Mouse (Mus musculus) kidney, embryonic 15.5 days (tissue): ENCODE data around the gene Taco1. TPM values are rescaled to one million over a fixed set of nuclear protein-coding genes. Genes with fewer than 3 reads are reported as not detected.
"Not testable (repeated sequence)": the region's sequence is repeated elsewhere in the genome, so short reads cannot be mapped to it uniquely, and the experiment has no call there.

Experiments used
- ATAC-seq: fragments of 200-750 bp; cut with Nextera tagmentation; replicated peaks from 2 replicates; pipeline ENCODE4 v1.8.0; 2017; ENCODE audit warnings: moderate TSS enrichment; ENCODE audit not compliant: low FRiP score
- H3K27ac ChIP-seq: fragments of 300-500 bp; sonication (generic); 2 replicates; pipeline ENCODE4 v1.5.1; 2015; ENCODE audit warnings: mild to moderate bottlenecking, inconsistent platforms
- H3K27me3 ChIP-seq: fragments of 300-500 bp; sonication (generic); 2 replicates; pipeline ENCODE4 v1.6.1; 2015; ENCODE audit warnings: inconsistent platforms
- H3K36me3 ChIP-seq: fragments of 300-500 bp; sonication (generic); 2 replicates; pipeline ENCODE4 v1.6.1; 2015; ENCODE audit warnings: inconsistent platforms
- H3K4me1 ChIP-seq: fragments of 300-500 bp; sonication (generic); 2 replicates; pipeline ENCODE4 v1.6.1; 2015; ENCODE audit warnings: inconsistent platforms
- H3K4me2 ChIP-seq: fragments of 300-500 bp; sonication (generic); 2 replicates; pipeline ENCODE4 v1.6.1; 2015; ENCODE audit warnings: moderate library complexity, mild to moderate bottlenecking, inconsistent platforms
- H3K4me3 ChIP-seq: fragments of 300-500 bp; sonication (generic); replicated peaks from 2 replicates; pipeline ENCODE4 v1.5.1; 2015; ENCODE audit warnings: mild to moderate bottlenecking, inconsistent platforms
- H3K9ac ChIP-seq: fragments of 300-500 bp; sonication (generic); 2 replicates; pipeline ENCODE4 v1.6.1; 2015; ENCODE audit warnings: mild to moderate bottlenecking, inconsistent platforms
- H3K9me3 ChIP-seq: fragments of 300-500 bp; sonication (generic); replicated peaks from 2 replicates; pipeline ENCODE4 v1.6.1; 2016; ENCODE audit warnings: inconsistent platforms
- WGBS: fragments of 180-500 bp; shearing (Covaris S2); methylation state at CpG from one replicate; pipeline ENCODE4 v1.1.7; 2015; ENCODE audit warnings: mixed read lengths; 5-methylcytosine and 5-hydroxymethylcytosine counted together
- polyA plus RNA-seq: library from polyadenylated mRNA; unstranded; fragments of >200 nt; fragmentation: Nextera tagmentation; extraction: Ambion mirVana; gene quantifications from 2 replicates; pipeline ENCODE4 v1.2.1, GENCODE M21; 2015

Taco1 gene
- polyA plus RNA-seq: 11.4 and 12.1 TPM in 2 replicates

- peak; percentile 97 for ATAC-seq
- H3K9ac ChIP-seq: peak within 1 kb of the TSS; percentile 85
- H3K4me2 ChIP-seq: peak within 1 kb of the TSS; percentile 83
- H3K9me3 ChIP-seq: no peaks in the 10 kb centered on the region
- peak within 1 kb of the TSS; percentile 85 for H3K4me3 ChIP-seq
- peaks cover 10% of the 10 kb centered on the region; the same call in 1 of the 2 replicates for H3K36me3 ChIP-seq
- under 1% methylated on average over 49 of the region's 49 CpGs for WGBS
- H3K4me1 ChIP-seq: peaks cover 20% of the 10 kb centered on the region
- no peaks in the 10 kb centered on the region for H3K27me3 ChIP-seq
- peak within 1 kb of the TSS; percentile 94 for H3K27ac ChIP-seq
Observed at GRCm38 (mm10) chr11:106065923-106066571, at the start of gene Taco1. Taco1 (plus strand) TSS chr11:106066061.

- H3K9me3 ChIP-seq: no peaks in the 10 kb centered on the region
- H3K4me3 ChIP-seq: no peak overlapping the region
- H3K36me3 ChIP-seq: no peaks in the 10 kb centered on the region
- no peak overlapping the region for H3K9ac ChIP-seq
- WGBS: 83% methylated on average over 5 of the region's 5 CpGs
- peaks cover 30% of the 10 kb centered on the region for H3K27me3 ChIP-seq
- ATAC-seq: no peak
- H3K27ac ChIP-seq: no peak overlapping the region
- H3K4me1 ChIP-seq: peaks cover 14% of the 10 kb centered on the region
- H3K4me2 ChIP-seq: no peak overlapping the region
Observed at GRCm38 (mm10) chr11:106016440-106016839, 49.4 kb upstream of the Taco1 start.

- H3K4me2 ChIP-seq: peak overlapping the region; percentile 75
- H3K9me3 ChIP-seq: no peaks in the 10 kb centered on the region
- H3K9ac ChIP-seq: no peak overlapping the region
- peaks cover 10% of the 10 kb centered on the region for H3K4me1 ChIP-seq
- 0 out of 2 replicates have a peak, but pooled peaks have one; percentile 22 for ATAC-seq
- no peak overlapping the region for H3K27ac ChIP-seq
- H3K27me3 ChIP-seq: peaks cover 29% of the 10 kb centered on the region
- WGBS: under 1% methylated on average over 50 of the region's 50 CpGs
- no peaks in the 10 kb centered on the region for H3K36me3 ChIP-seq
- H3K4me3 ChIP-seq: peak overlapping the region; percentile 42
Observed at GRCm38 (mm10) chr11:106020051-106020763, 45.7 kb upstream of the Taco1 start.

- Histone ChIP-seq H3K4me2 (no peak overlapping the region), H3K27ac (no peak overlapping the region), H3K9me3 (no peaks in the 10 kb centered on the region), H3K4me3 (no peak overlapping the region), H3K4me1 (no peaks in the 10 kb centered on the region), H3K27me3 (peaks cover 13% of the 10 kb centered on the region), H3K9ac (no peak overlapping the region), H3K36me3 (no peaks in the 10 kb centered on the region)
- WGBS: 87% methylated on average over 3 of the region's 3 CpGs
- ATAC-seq: no peak
Observed at GRCm38 (mm10) chr11:106025774-106026173, 40.1 kb upstream of the Taco1 start.

GRCm38 (mm10) chr11:106026465-106027151 lies 39.3 kb upstream of the Taco1 start:
- Histone ChIP-seq H3K4me1 (no peaks in the 10 kb centered on the region), H3K9ac (no peak overlapping the region), H3K36me3 (no peaks in the 10 kb centered on the region), H3K27me3 (peaks cover 5% of the 10 kb centered on the region), H3K4me3 (no peak overlapping the region), H3K27ac (no peak overlapping the region), H3K9me3 (no peaks in the 10 kb centered on the region), H3K4me2 (no peak overlapping the region)
- ATAC-seq: 0 out of 2 replicates have a peak, but pooled peaks have one; percentile 29
- WGBS: 31% methylated on average over 11 of the region's 11 CpGs

- no peak overlapping the region for H3K27ac ChIP-seq
- no peaks in the 10 kb centered on the region for H3K9me3 ChIP-seq
- H3K9ac ChIP-seq: no peak overlapping the region
- H3K4me1 ChIP-seq: no peaks in the 10 kb centered on the region
- H3K36me3 ChIP-seq: no peaks in the 10 kb centered on the region
- no peaks in the 10 kb centered on the region for H3K27me3 ChIP-seq
- H3K4me3 ChIP-seq: no peak overlapping the region
- no peak overlapping the region for H3K4me2 ChIP-seq
- 85% methylated on average over 5 of the region's 5 CpGs for WGBS
- ATAC-seq: no peak
Observed at GRCm38 (mm10) chr11:106027607-106028006, 38.3 kb upstream of the Taco1 start.

GRCm38 (mm10) chr11:106032074-106032473 lies 33.8 kb upstream of the Taco1 start:
- ATAC-seq: not testable (repeated sequence)

GRCm38 (mm10) chr11:106033491-106033919 lies 32.4 kb upstream of the Taco1 start:
- Histone ChIP-seq H3K27ac (peak overlapping the region; percentile 82), H3K4me1 (peaks cover 26% of the 10 kb centered on the region), H3K4me3 (peak overlapping the region; percentile 18), H3K4me2 (peak overlapping the region; percentile 48), H3K36me3 (no peaks in the 10 kb centered on the region), H3K9ac (no peak overlapping the region; the same call in 1 of the 2 replicates), H3K9me3 (no peaks in the 10 kb centered on the region), H3K27me3 (no peaks in the 10 kb centered on the region)
- no peak; the same call in 1 of the 2 replicates for ATAC-seq
- WGBS: 30% methylated on average over 11 of the region's 11 CpGs

More at GRCm38 (mm10) chr11:106032074-106032473, 33.8 kb upstream of the Taco1 start:
- H3K4me2 ChIP-seq: peak overlapping the region; percentile 41
- not testable (repeated sequence) for H3K27me3 ChIP-seq, H3K9ac ChIP-seq, H3K36me3 ChIP-seq, H3K9me3 ChIP-seq
- peaks cover 14% of the 10 kb centered on the region for H3K4me1 ChIP-seq
- 0 out of 2 replicates have a peak overlapping the region, but pooled peaks have one; percentile 58 for H3K27ac ChIP-seq
- peak overlapping the region; percentile 43 for H3K4me3 ChIP-seq
- WGBS: 29% methylated on average over 15 of the region's 25 CpGs

GRCm38 (mm10) chr11:106034986-106035385 lies 30.9 kb upstream of the Taco1 start:
- WGBS: 87% methylated on average over 9 of the region's 9 CpGs
- no peak for ATAC-seq
- Histone ChIP-seq H3K4me1 (peaks cover 35% of the 10 kb centered on the region), H3K4me3 (no peak overlapping the region), H3K36me3 (0 out of 2 replicates have a peak, but pooled peaks cover 11% of the 10 kb centered on the region), H3K27ac (no peak overlapping the region), H3K9ac (no peak overlapping the region), H3K27me3 (no peaks in the 10 kb centered on the region), H3K9me3 (no peaks in the 10 kb centered on the region), H3K4me2 (no peak overlapping the region)

DNA sequence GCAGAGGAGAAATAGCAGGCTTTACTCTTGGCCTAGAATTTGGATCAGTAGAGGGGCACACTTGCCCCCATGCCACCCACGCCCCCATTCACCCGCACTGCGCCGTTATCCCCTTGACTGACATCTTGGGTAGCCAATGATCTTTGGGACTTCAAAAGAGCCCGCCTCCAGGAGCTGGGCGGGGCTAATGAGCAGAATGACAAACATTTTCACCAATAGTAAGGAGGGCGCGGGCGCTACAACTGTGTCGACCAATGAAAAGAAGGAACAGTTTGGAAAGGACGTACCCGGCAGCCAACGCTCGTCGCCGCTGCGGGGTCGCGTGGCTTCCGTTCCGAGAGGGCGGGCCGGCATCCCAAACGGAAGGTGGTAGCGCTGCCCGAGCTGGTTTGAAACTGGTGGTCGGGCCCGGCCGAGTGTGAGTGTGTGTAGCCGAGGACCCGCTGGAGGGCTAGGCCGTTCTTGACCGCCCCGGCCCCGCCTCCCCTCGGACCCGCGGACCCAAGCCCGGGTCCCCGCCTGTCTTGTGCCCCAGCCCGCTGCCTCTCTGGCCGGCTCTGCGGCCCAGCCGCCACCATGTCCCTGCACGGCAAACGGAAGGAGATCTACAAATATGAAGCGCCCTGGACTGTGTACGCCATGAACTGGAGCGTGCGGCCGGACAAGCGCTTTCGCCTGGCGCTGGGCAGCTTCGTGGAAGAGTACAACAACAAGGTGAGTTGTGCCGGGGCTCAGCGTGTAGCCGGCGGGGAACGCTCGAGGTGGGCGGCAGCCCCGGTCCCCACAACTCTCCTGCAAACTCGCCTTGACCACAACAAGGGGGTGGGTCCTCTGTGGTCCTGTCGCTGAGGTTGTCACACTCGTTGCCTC lies 29.1 kb upstream of the Taco1 start, which contains the start of gene Dcaf7:
TSS of gene Dcaf7 (plus strand) at position 325 of the 870 bp plus-strand sequence.
- Histone ChIP-seq H3K4me3 (peak within 1 kb of the TSS; percentile 97), H3K36me3 (0 out of 2 replicates have a peak, but pooled peaks cover 11% of the 10 kb centered on the region), H3K9ac (peak within 1 kb of the TSS; percentile 92), H3K4me1 (peaks cover 35% of the 10 kb centered on the region), H3K27me3 (no peaks in the 10 kb centered on the region), H3K27ac (peak within 1 kb of the TSS; percentile 96), H3K4me2 (peak within 1 kb of the TSS; percentile 88), H3K9me3 (no peaks in the 10 kb centered on the region)
- peak; percentile 99 for ATAC-seq
- WGBS: under 1% methylated on average over 66 of the region's 66 CpGs

- H3K27ac ChIP-seq: peak overlapping the region; percentile 96
- H3K9me3 ChIP-seq: no peaks in the 10 kb centered on the region
- no peaks in the 10 kb centered on the region for H3K27me3 ChIP-seq
- peaks cover 35% of the 10 kb centered on the region for H3K4me1 ChIP-seq
- peak overlapping the region; percentile 92 for H3K9ac ChIP-seq
- H3K4me3 ChIP-seq: peak overlapping the region; percentile 97
- under 1% methylated on average over 13 of the region's 13 CpGs for WGBS
- 0 out of 2 replicates have a peak, but pooled peaks cover 11% of the 10 kb centered on the region for H3K36me3 ChIP-seq
- no peak for ATAC-seq
- peak overlapping the region; percentile 88 for H3K4me2 ChIP-seq
Observed at GRCm38 (mm10) chr11:106037418-106037751, 28.5 kb upstream of the Taco1 start.
